Mouse (Mus musculus) forebrain, embryonic 11.5 days (tissue): ENCODE results near the gene Ppm1b. TPM values are rescaled to one million over a fixed set of nuclear protein-coding genes. Genes with fewer than 3 reads are reported as not detected.

ENCODE experiments used
- ATAC-seq: fragments of 200-750 bp; cut with Nextera tagmentation; replicated peaks from 2 replicates; pipeline ENCODE4 v1.8.0; 2017; ENCODE audit warnings: moderate TSS enrichment; ENCODE audit not compliant: low FRiP score
- DNase-seq: peaks from one replicate; pipeline ENCODE4 v3.0.0-alpha.2; 2017; ENCODE audit warnings: low spot score
- H3K27ac ChIP-seq: fragments of 300-500 bp; sonication (generic); 2 replicates; pipeline ENCODE4 v1.5.1; 2014; ENCODE audit warnings: low read depth, low read length
- H3K27me3 ChIP-seq: fragments of 300-500 bp; sonication (generic); 2 replicates; pipeline ENCODE4 v1.6.1; 2014; ENCODE audit warnings: mild to moderate bottlenecking, low read length, mixed read lengths; ENCODE audit not compliant: control insufficient read depth, insufficient read depth
- H3K36me3 ChIP-seq: fragments of 300-500 bp; sonication (generic); 2 replicates; pipeline ENCODE4 v1.6.1; 2014; ENCODE audit warnings: mild to moderate bottlenecking, low read length, moderate library complexity, mixed read lengths; ENCODE audit not compliant: control insufficient read depth, insufficient read depth
- H3K4me1 ChIP-seq: fragments of 300-500 bp; sonication (generic); replicated peaks from 2 replicates; pipeline ENCODE4 v1.6.1; 2014; ENCODE audit warnings: low read length, mixed read lengths; ENCODE audit not compliant: control insufficient read depth, insufficient read depth
- H3K4me2 ChIP-seq: fragments of 300-500 bp; sonication (generic); 2 replicates; pipeline ENCODE4 v1.6.1; 2014; ENCODE audit warnings: low read depth, mild to moderate bottlenecking, low read length, moderate library complexity, mixed read lengths; ENCODE audit not compliant: severe bottlenecking
- H3K4me3 ChIP-seq: fragments of 300-500 bp; sonication (generic); 2 replicates; pipeline ENCODE4 v1.5.1; 2014; ENCODE audit warnings: low read depth, low read length
- H3K9ac ChIP-seq: fragments of 300-500 bp; sonication (generic); 2 replicates; pipeline ENCODE4 v1.6.1; 2014; ENCODE audit warnings: low read length
- H3K9me3 ChIP-seq: fragments of 300-500 bp; sonication (generic); 2 replicates; pipeline ENCODE4 v1.6.1; 2016; ENCODE audit warnings: low read length, mixed read lengths; ENCODE audit not compliant: control insufficient read depth
- WGBS: fragments of 180-500 bp; shearing (Covaris S2); extraction: QIAGEN DNeasy Blood & Tissue Kit; methylation state at CpG from one replicate; pipeline ENCODE4 v1.1.7; 2014; 5-methylcytosine and 5-hydroxymethylcytosine counted together
- polyA plus RNA-seq: library from polyadenylated mRNA; unstranded; fragments of >200 nt; fragmentation: Nextera tagmentation; extraction: Ambion mirVana; gene quantifications from 2 replicates; pipeline ENCODE4 v1.2.1, GENCODE M21; 2014

The Ppm1b gene
- polyA plus RNA-seq, 1 experiment from 2014 or later: 94.7 TPM

DNA sequence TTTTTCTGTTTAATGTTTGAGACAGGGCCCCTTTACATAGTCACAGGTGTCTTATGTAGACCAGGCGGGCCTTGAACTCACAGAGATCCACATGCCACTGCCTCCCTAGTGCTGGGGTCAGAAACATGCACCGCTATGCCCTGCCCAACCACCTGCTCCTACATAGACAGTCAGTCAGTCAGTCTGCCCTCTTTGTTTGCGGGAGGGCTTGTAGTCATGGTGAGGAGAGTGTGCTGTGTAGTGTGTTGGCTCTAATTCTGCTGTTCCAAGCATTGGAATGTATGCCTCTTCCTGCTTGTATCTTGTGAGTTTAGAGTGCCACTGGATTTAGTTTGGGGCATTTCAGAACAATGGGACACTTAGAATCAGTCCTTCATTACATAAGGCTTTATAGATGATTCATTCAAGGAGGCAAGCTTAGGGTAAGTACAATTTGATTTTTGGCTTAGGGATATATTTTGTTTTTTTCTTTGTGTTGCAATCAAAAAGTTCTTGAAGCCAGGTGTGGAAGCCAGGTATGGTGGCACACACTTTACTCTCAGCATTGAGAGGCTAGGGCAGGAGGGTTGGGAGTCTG, 31.4 kb downstream of the Ppm1b start:
- Histone ChIP-seq H3K4me3 (no peak overlapping the region), H3K4me1 (no peaks in the 10 kb centered on the region), H3K9ac (no peak overlapping the region), H3K36me3 (no peaks in the 10 kb centered on the region), H3K4me2 (no peak overlapping the region), H3K27ac (no peak overlapping the region), H3K27me3 (no peaks in the 10 kb centered on the region), H3K9me3 (no peaks in the 10 kb centered on the region)
- DNase-seq: no peak
- 84% methylated on average over 3 of the region's 3 CpGs for WGBS
- no peak for ATAC-seq

- H3K27ac ChIP-seq: no peak overlapping the region
- H3K9me3 ChIP-seq: no peaks in the 10 kb centered on the region
- ATAC-seq: no peak
- H3K4me1 ChIP-seq: no peaks in the 10 kb centered on the region
- no peaks in the 10 kb centered on the region for H3K27me3 ChIP-seq
- H3K9ac ChIP-seq: no peak overlapping the region
- H3K4me3 ChIP-seq: no peak overlapping the region
- H3K36me3 ChIP-seq: no peaks in the 10 kb centered on the region
- no peak overlapping the region for H3K4me2 ChIP-seq
- no peak for DNase-seq
Measured at GRCm38 (mm10) chr17:84988514-84988913, 32.0 kb downstream of the Ppm1b start.

GRCm38 (mm10) chr17:84995844-84996243, 39.3 kb downstream of the Ppm1b start:
- DNase-seq (no peak), ATAC-seq (no peak)
- H3K9me3 ChIP-seq: no peaks in the 10 kb centered on the region
- no peak overlapping the region for H3K27ac ChIP-seq
- H3K36me3 ChIP-seq: no peaks in the 10 kb centered on the region
- WGBS: 91% methylated on average over 6 of the region's 6 CpGs
- no peak overlapping the region for H3K4me3 ChIP-seq
- no peak overlapping the region for H3K9ac ChIP-seq
- no peaks in the 10 kb centered on the region for H3K27me3 ChIP-seq
- no peak overlapping the region for H3K4me2 ChIP-seq
- no peaks in the 10 kb centered on the region for H3K4me1 ChIP-seq

DNA sequence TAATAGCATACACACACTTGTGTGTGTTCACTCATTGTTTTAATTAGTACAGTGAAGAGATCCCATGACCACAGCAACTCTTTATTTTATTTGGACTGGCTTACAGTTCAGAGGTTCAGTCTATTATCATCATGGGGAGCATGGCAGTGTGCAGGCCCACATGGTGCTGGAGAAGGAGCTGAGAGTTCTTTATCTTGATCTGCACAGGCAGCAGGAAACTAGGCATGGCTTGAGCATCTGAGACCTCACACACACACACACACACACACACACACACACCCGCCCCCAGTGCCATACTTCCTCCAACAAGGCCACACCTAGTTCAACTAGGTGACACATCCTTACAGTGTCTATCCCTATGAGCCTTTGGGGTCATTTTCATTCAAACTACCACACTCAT, 41.1 kb downstream of the Ppm1b start:
- no peak for DNase-seq
- no peak for ATAC-seq
- Histone ChIP-seq H3K4me2 (no peak overlapping the region), H3K9ac (no peak overlapping the region), H3K27ac (no peak overlapping the region), H3K9me3 (no peaks in the 10 kb centered on the region), H3K27me3 (no peaks in the 10 kb centered on the region), H3K4me3 (no peak overlapping the region), H3K36me3 (no peaks in the 10 kb centered on the region), H3K4me1 (no peaks in the 10 kb centered on the region)
- WGBS: 82% methylated on average over 1 of the region's 1 CpGs

DNA sequence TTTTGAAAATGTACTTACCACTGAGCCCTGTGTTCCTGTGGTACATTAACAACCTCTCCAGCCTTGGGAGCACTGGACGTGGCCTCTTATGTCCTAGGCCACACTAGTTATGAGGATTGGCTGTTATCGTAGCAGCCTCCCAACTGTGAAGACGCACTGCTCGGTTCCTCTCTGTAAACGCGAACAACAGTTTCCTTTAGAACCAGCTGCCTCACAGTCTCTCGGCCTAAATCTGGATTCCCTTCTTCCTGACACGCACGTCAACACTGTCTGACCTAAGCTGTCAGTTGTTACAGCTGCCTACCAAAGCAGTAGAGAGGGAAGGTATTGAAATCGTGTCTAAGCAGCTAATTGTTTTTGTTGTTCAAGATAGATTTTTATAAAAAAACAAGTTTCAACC, 43.1 kb downstream of the Ppm1b start:
- H3K4me1 ChIP-seq: no peaks in the 10 kb centered on the region
- ATAC-seq (no peak), DNase-seq (no peak)
- H3K36me3 ChIP-seq: no peaks in the 10 kb centered on the region; the same call in 1 of the 2 replicates
- no peak overlapping the region for H3K9ac ChIP-seq
- WGBS: 89% methylated on average over 10 of the region's 10 CpGs
- no peak overlapping the region for H3K4me3 ChIP-seq
- no peak overlapping the region for H3K27ac ChIP-seq
- no peaks in the 10 kb centered on the region for H3K27me3 ChIP-seq
- no peak overlapping the region for H3K4me2 ChIP-seq
- no peaks in the 10 kb centered on the region for H3K9me3 ChIP-seq

GRCm38 (mm10) chr17:85013485-85013884, 56.9 kb downstream of the Ppm1b start:
- H3K9ac ChIP-seq: no peak overlapping the region
- ATAC-seq (no peak), DNase-seq (no peak)
- H3K9me3 ChIP-seq: no peaks in the 10 kb centered on the region
- no peak overlapping the region for H3K4me3 ChIP-seq
- H3K4me2 ChIP-seq: no peak overlapping the region
- H3K4me1 ChIP-seq: no peaks in the 10 kb centered on the region
- no peaks in the 10 kb centered on the region for H3K27me3 ChIP-seq
- 84% methylated on average over 6 of the region's 6 CpGs for WGBS
- no peaks in the 10 kb centered on the region; the same call in 1 of the 2 replicates for H3K36me3 ChIP-seq
- no peak overlapping the region for H3K27ac ChIP-seq

DNA sequence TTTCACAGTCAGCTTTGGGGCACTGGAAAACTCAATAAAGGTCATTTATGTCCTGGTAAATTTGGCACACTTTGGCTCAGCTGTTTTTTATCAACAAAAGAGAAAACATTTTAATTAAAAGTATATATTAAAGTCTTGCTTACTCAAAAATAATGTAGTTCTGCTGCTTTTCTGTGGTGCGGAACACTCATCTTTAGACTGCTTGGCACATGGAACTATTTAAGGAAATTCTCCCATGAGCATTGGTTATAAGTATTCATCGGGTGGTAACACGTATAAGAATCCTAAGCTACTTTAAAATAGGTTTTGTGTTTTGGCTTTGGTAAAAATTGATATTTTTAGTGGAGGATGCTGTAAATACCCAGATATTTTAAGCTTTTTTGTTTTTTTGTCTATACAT, 58.1 kb downstream of the Ppm1b start:
- DNase-seq (no peak), ATAC-seq (no peak)
- no peaks in the 10 kb centered on the region; the same call in 1 of the 2 replicates for H3K36me3 ChIP-seq
- no peak overlapping the region for H3K4me2 ChIP-seq
- no peak overlapping the region for H3K27ac ChIP-seq
- no peaks in the 10 kb centered on the region for H3K9me3 ChIP-seq
- H3K9ac ChIP-seq: no peak overlapping the region
- no peaks in the 10 kb centered on the region for H3K4me1 ChIP-seq
- WGBS: 93% methylated on average over 3 of the region's 3 CpGs
- H3K27me3 ChIP-seq: no peaks in the 10 kb centered on the region
- no peak overlapping the region for H3K4me3 ChIP-seq

DNA sequence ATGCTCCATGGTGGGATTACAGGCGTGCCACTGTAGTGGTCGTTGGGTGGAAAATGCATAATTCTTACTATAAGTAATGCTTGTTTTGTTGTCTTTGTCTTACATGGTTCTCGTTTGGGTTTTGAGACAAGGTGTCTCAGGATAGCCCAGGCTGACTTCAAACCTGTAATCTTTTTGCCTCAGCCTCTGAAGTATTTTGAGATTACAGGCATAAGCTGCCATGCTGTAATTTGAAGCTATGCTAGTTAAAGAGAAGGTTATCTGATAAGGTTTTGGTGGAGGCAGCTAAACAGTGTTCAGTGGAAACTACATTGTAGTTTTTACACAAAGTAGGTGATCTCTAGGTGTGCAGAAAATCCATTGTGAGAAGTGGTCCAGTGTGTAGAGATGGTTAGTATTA, 61.8 kb downstream of the Ppm1b start:
- H3K36me3 ChIP-seq: no peaks in the 10 kb centered on the region
- no peak for ATAC-seq

GRCm38 (mm10) chr17:85018794-85019193, 62.3 kb downstream of the Ppm1b start:
- H3K9me3 ChIP-seq: no peaks in the 10 kb centered on the region
- no peak overlapping the region for H3K9ac ChIP-seq
- H3K4me1 ChIP-seq: no peaks in the 10 kb centered on the region
- DNase-seq (no peak), ATAC-seq (no peak)
- WGBS: 84% methylated on average over 5 of the region's 5 CpGs
- H3K36me3 ChIP-seq: no peaks in the 10 kb centered on the region
- H3K27me3 ChIP-seq: no peaks in the 10 kb centered on the region
- H3K4me3 ChIP-seq: no peak overlapping the region
- no peak overlapping the region for H3K4me2 ChIP-seq
- no peak overlapping the region for H3K27ac ChIP-seq

More for the DNA sequence above, 61.8 kb downstream of the Ppm1b start:
- H3K27me3 ChIP-seq: no peaks in the 10 kb centered on the region
- H3K9me3 ChIP-seq: no peaks in the 10 kb centered on the region
- no peak overlapping the region for H3K4me2 ChIP-seq
- WGBS: 87% methylated on average over 3 of the region's 3 CpGs
- no peak overlapping the region for H3K27ac ChIP-seq
- H3K4me1 ChIP-seq: no peaks in the 10 kb centered on the region
- no peak overlapping the region for H3K4me3 ChIP-seq
- DNase-seq: no peak
- H3K9ac ChIP-seq: no peak overlapping the region
